Mouse (Mus musculus): Measurements from ENCODE around the gene Kmt2e.

DNA sequence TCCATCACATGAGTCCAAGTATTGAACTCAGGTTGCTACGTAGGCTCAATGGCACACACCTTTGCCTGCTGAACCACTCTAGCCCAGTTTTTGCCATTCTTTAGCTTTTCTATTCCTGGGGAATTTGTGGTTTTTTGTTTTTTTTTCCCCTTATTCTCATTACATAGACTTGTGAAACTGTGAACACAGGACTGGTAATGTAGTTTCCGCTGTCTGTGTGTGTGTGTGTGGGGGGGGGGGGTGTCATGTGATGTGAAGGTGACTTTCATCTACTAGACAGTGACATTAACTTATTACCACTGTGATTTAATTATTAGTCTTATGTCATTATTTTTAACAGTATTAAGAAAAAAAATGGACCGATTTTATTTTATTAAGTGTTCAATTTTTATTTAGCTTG lies 30.0 kb downstream of the Kmt2e start:
- TF ChIP-seq POLR2A (IDR thresholded peaks at IDR 0.05; ENCODE audit: insufficient read depth, low read depth, low read length) (no peak), CTCF (IDR thresholded peaks at IDR 0.05; ENCODE audit: insufficient read depth, low read depth, low read length) (no peak)

Data from olfactory bulb, adult 2 months (tissue).